ENCODE assay signal across 26 mouse cellular contexts in genomic region chr3:144335237-144335636, GRCm38 (mm10).
DNase-seq lines count a peak whose midpoint lies in the region; ATAC-seq lines count a peak whose summit lies in the region.
"Had no signal": no experiment of that assay in that cellular context is flagged by ENCODE, and none has a peak within 500 bp of the region (broad histone marks: within the 10 kb centered on the region; RNA-seq: fewer than 3 reads in every experiment).

No protein-coding gene starts in this region.

- 25% methylated on average over 3 of the region's 3 CpGs for WGBS in forebrain, embryonic 16.5 days
- WGBS in forebrain, embryonic 10.5 days, result 80% methylated on average over 3 of the region's 3 CpGs
- 18% methylated on average over 3 of the region's 3 CpGs for WGBS in lung, embryonic 16.5 days
- WGBS in neural tube, embryonic 14.5 days, result 28% methylated on average over 3 of the region's 3 CpGs

- H3K9ac ChIP-seq in forebrain, embryonic 16.5 days (replicated peaks; ENCODE audit: low read depth, low read length), result no peak overlapping the region
- H3K9ac ChIP-seq in lung, embryonic 16.5 days (ENCODE audit: low read length), result no peak overlapping the region
- H3K9ac ChIP-seq in neural tube, embryonic 14.5 days (replicated peaks; ENCODE audit: low read depth, low read length), result no peak overlapping the region
- H3K9ac ChIP-seq: embryonic facial prominence, embryonic 15.5 days; heart, embryonic 15.5 days; hindbrain, embryonic 13.5 days; liver, embryonic 14.5 days; midbrain, embryonic 12.5 days; stomach, embryonic 15.5 days had no signal

- H3K4me3 ChIP-seq in forebrain, embryonic 16.5 days (replicated peaks; ENCODE audit: low read length), result no peak overlapping the region
- no peak overlapping the region for H3K4me3 ChIP-seq in forebrain, embryonic 10.5 days
- no peak overlapping the region for H3K4me3 ChIP-seq in lung, embryonic 16.5 days (ENCODE audit: low read length)
- H3K4me3 ChIP-seq in neural tube, embryonic 14.5 days (ENCODE audit: low read depth, low read length), result no peak overlapping the region
- H3K4me3 ChIP-seq: embryonic facial prominence, embryonic 15.5 days; heart, embryonic 10.5 days; heart, embryonic 15.5 days; hindbrain, embryonic 13.5 days; midbrain, embryonic 12.5 days; stomach, embryonic 15.5 days had no signal

- no peaks in the 10 kb centered on the region for H3K4me1 ChIP-seq in forebrain, embryonic 16.5 days (replicated peaks; ENCODE audit: control insufficient read depth, insufficient read depth, low read length)
- peaks cover 10% of the 10 kb centered on the region for H3K4me1 ChIP-seq in forebrain, embryonic 10.5 days
- no peaks in the 10 kb centered on the region for H3K4me1 ChIP-seq in lung, embryonic 16.5 days (replicated peaks; ENCODE audit: control insufficient read depth, insufficient read depth, low read length)
- 0 out of 2 replicates have a peak, but pooled peaks cover 4% of the 10 kb centered on the region for H3K4me1 ChIP-seq in neural tube, embryonic 14.5 days (ENCODE audit: control insufficient read depth, insufficient read depth, low read length)
- H3K4me1 ChIP-seq: embryonic facial prominence, embryonic 15.5 days; heart, embryonic 15.5 days; stomach, embryonic 15.5 days had no signal

- H3K4me2 ChIP-seq in forebrain, embryonic 16.5 days (ENCODE audit: low read length), result no peak overlapping the region
- H3K4me2 ChIP-seq in lung, embryonic 16.5 days (ENCODE audit: low read depth, low read length), result no peak overlapping the region
- H3K4me2 ChIP-seq in neural tube, embryonic 14.5 days (ENCODE audit: low read depth, low read length), result no peak overlapping the region
- H3K4me2 ChIP-seq: embryonic facial prominence, embryonic 15.5 days; heart, embryonic 15.5 days; hindbrain, embryonic 13.5 days; midbrain, embryonic 12.5 days; stomach, embryonic 15.5 days had no signal

- no peak for DNase-seq in forebrain, embryonic 10.5 days (ENCODE audit: extremely low spot score, low spot score)
- DNase-seq in lung, postnatal 36 days, result no peak
- no peak for DNase-seq in neural tube, embryonic 10.5 days (ENCODE audit: extremely low spot score, low spot score)
- DNase-seq in urinary bladder, adult 2 months (ENCODE audit: low spot score), result no peak
- DNase-seq: adrenal gland, postnatal 25 days; B cell, adult 2 months; cerebellum, adult 18-20 months; cerebellum, postnatal 10 days; gastrocnemius, postnatal 25 days; heart, adult 11 months; kidney, adult 11 months; kidney, postnatal 25 days; liver; right cerebral cortex, postnatal 25 days; thymus, postnatal 14 days had no signal

- peak; percentile 55 for ATAC-seq in forebrain, embryonic 16.5 days
- ATAC-seq in lung, embryonic 16.5 days (ENCODE audit: low read depth), result peak; percentile 62; the same call in 1 of the 2 replicates
- peak; percentile 47; the same call in 1 of the 2 replicates for ATAC-seq in neural tube, embryonic 14.5 days (ENCODE audit: low read depth)
- ATAC-seq: inflammation-experienced regulatory T-cells, adult 6 months had no signal

- no peak overlapping the region for H3K27ac ChIP-seq in forebrain, embryonic 16.5 days (ENCODE audit: low read length)
- H3K27ac ChIP-seq in forebrain, embryonic 10.5 days, result no peak overlapping the region
- no peak overlapping the region for H3K27ac ChIP-seq in lung, embryonic 16.5 days (ENCODE audit: low read length)
- no peak overlapping the region for H3K27ac ChIP-seq in neural tube, embryonic 14.5 days (ENCODE audit: low read depth, low read length)
- H3K27ac ChIP-seq: embryonic facial prominence, embryonic 15.5 days; heart, embryonic 10.5 days; heart, embryonic 15.5 days; hindbrain, embryonic 13.5 days; liver, embryonic 14.5 days; midbrain, embryonic 12.5 days; stomach, embryonic 15.5 days had no signal

- H3K27me3 ChIP-seq in forebrain, embryonic 16.5 days (replicated peaks; ENCODE audit: control insufficient read depth, insufficient read depth, low read length), result no peaks in the 10 kb centered on the region
- H3K27me3 ChIP-seq in forebrain, embryonic 10.5 days (ENCODE audit: poor library complexity, severe bottlenecking), result no peaks in the 10 kb centered on the region
- no peaks in the 10 kb centered on the region for H3K27me3 ChIP-seq in lung, embryonic 16.5 days (ENCODE audit: control insufficient read depth, insufficient read depth, low read depth, low read length)
- no peaks in the 10 kb centered on the region for H3K27me3 ChIP-seq in neural tube, embryonic 14.5 days (ENCODE audit: control insufficient read depth, insufficient read depth, low read length)
- H3K27me3 ChIP-seq: embryonic facial prominence, embryonic 15.5 days; heart, embryonic 15.5 days; hindbrain, embryonic 13.5 days; midbrain, embryonic 12.5 days; stomach, embryonic 15.5 days had no signal

- H3K36me3 ChIP-seq in forebrain, embryonic 16.5 days (ENCODE audit: control insufficient read depth, insufficient read depth), result no peaks in the 10 kb centered on the region
- H3K36me3 ChIP-seq in forebrain, embryonic 10.5 days (replicated peaks), result no peaks in the 10 kb centered on the region
- no peaks in the 10 kb centered on the region for H3K36me3 ChIP-seq in lung, embryonic 16.5 days (ENCODE audit: control insufficient read depth, insufficient read depth, low read length)
- H3K36me3 ChIP-seq in neural tube, embryonic 14.5 days (ENCODE audit: control insufficient read depth, insufficient read depth, low read length), result no peaks in the 10 kb centered on the region
- H3K36me3 ChIP-seq: embryonic facial prominence, embryonic 15.5 days; heart, embryonic 10.5 days; heart, embryonic 15.5 days; hindbrain, embryonic 13.5 days; midbrain, embryonic 12.5 days; stomach, embryonic 15.5 days had no signal

- H3K9me3 ChIP-seq in forebrain, embryonic 16.5 days (ENCODE audit: control insufficient read depth, low read length), result no peaks in the 10 kb centered on the region
- H3K9me3 ChIP-seq in forebrain, embryonic 10.5 days, result no peaks in the 10 kb centered on the region
- no peaks in the 10 kb centered on the region for H3K9me3 ChIP-seq in lung, embryonic 16.5 days (ENCODE audit: control insufficient read depth, low read length)
- H3K9me3 ChIP-seq in neural tube, embryonic 14.5 days (ENCODE audit: control insufficient read depth, low read length), result no peaks in the 10 kb centered on the region
- H3K9me3 ChIP-seq: embryonic facial prominence, embryonic 15.5 days; heart, embryonic 10.5 days; heart, embryonic 15.5 days; hindbrain, embryonic 13.5 days; midbrain, embryonic 12.5 days; stomach, embryonic 15.5 days had no signal
